Mouse (Mus musculus): Measurements from ENCODE around the gene Tmem255a.

Tmem255a gene

DNA sequence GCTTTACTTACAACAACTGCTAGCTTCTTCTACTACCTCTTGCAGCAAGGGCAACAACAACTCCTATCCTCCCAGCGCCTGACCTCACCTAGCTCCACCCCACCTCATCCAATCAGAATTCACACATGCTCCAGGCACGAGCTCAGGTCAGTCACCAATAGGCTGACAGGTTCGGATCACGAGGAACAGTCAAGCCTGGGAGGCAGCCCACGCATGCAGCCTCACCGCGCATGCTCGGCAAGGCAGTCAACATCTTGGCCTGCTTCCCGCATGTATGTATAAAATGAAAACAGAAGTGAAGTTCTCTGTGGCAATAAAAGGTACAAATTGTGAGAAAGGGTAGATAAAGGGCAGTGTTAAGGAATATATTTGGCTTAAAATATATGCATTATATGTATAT, 86.2 kb downstream of the Tmem255a start:
- no peak for DNase-seq (ENCODE audit: low spot score in 2 of 2)

GRCm38 (mm10) chrX:38165315-38165714, 86.9 kb downstream of the Tmem255a start:
- DNase-seq (ENCODE audit: low spot score in 2 of 2) = no peak

- no peak for DNase-seq (ENCODE audit: low spot score in 2 of 2)
Observed at GRCm38 (mm10) chrX:38159097-38159496, 93.1 kb downstream of the Tmem255a start.
